Mouse (Mus musculus) R1 (cell line): Measurements from ENCODE around the gene Atxn7l3.
"Not testable (repeated sequence)": the region's sequence is repeated elsewhere in the genome, so short reads cannot be mapped to it uniquely, and the experiment has no call there.

Experiments
- DNase-seq: peaks from one replicate; pipeline ENCODE4 v3.0.0-alpha.2; 2018; ENCODE audit warnings: low read depth, low spot score

Atxn7l3 gene

DNA sequence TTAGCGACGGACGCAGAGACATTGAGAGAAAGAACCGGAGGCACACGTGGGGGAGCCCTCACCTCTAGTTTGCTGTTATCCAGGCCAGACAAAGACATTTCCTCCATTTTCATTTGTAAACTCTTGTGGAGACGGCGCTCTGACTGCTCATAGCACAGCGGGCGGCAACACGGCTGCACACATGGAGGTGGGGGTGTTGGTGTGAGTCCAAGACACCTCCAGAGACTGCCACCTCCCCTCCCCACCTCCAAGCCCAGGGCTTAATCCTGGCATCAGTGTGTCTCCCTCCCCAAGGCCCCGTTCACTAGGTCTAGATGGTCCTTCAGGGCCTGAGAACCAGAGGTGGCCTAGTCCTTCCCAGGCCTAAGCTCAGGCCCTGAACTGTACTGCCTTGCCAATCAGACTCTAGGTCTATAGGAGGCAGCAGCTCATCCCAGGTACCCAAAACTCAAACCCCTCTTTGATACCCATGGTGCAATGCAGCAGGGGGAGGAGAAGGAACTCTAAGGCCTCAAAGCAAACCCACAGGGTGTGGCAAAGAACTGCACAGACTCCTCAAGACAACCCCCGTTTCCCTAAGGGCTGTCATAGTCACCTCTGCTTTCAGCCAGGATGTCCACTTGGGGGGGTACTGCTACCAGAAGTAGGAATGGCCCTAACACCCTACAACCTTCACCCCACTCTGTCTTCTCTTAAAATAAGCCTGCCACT, 1.4 kb downstream of the Atxn7l3 start:
- DNase-seq = peak; percentile 81

DNA sequence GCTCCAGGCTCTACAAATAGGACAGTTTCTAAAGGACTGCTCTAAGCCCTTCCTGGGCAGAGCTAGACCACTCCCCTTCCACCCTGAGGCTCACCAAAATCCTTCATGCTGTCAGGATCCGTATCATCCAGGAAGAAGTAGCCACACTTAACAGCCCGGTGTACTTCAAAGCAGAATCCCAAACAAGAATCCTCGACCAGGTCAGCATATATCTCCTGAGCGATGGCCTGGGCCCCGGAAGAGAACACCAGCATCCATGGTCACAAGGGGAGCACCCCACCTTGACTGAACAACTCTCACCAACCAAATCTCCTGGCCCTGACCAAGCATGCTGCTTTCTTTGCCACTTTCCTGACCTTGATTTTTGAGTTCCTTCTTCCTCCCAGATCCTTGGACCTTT, 2.0 kb downstream of the Atxn7l3 start:
- DNase-seq = no peak

- no peak for DNase-seq
Observed at GRCm38 (mm10) chr11:102293971-102294370, 2.5 kb downstream of the Atxn7l3 start.

- DNase-seq = no peak
Observed at GRCm38 (mm10) chr11:102291051-102291535, 5.3 kb downstream of the Atxn7l3 start.

- no peak for DNase-seq
Observed at GRCm38 (mm10) chr11:102290141-102290540, 6.3 kb downstream of the Atxn7l3 start.

DNA sequence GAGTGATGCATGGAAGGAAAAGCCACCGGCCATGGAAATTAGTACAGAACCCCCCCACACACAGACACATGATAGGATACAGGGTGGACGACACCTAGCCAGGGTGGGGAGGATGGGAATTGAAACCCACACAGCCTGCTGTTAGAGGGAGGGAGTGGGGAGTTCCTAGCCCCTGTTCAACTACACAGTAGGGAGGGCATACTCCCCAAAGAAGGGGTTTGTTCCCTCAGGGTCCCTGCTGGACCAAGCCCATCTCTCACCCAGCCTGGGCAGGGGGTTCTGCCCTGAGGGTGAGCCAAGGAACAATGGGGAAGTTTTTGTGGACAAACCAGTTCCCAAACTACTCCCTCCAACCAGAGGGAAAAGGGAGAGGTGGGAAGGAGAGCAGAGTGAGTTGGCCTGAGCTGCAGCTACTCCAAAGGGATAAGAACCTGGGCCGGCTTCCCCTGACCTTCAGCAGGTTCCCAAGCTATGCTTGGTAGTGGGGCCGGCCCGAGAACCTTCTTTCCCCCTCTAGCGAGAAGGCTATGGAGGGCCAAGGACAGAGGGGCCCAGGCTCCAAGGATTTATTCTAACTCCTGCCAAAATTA, 6.8 kb downstream of the Atxn7l3 start:
- DNase-seq = no peak

DNA sequence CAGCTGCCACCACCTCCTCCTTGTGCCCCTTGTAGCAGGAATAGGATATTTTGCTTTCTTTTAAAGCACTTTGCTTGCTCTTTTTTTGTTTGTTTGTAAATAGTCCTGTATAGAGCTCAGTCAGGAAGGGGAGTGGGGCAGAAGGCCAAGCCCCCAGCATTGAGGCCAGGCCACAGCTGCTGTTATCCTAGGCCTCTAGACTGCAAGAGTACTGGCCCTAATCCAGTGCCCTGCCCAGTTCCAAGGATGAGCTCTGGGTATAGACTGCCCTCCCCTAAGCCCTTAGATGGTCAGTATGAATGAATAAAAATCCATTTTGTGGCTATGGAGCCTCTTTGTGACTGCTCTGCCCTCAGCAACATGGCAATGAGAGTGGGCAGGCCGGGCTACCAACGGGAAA, 7.5 kb downstream of the Atxn7l3 start:
- no peak for DNase-seq

DNA sequence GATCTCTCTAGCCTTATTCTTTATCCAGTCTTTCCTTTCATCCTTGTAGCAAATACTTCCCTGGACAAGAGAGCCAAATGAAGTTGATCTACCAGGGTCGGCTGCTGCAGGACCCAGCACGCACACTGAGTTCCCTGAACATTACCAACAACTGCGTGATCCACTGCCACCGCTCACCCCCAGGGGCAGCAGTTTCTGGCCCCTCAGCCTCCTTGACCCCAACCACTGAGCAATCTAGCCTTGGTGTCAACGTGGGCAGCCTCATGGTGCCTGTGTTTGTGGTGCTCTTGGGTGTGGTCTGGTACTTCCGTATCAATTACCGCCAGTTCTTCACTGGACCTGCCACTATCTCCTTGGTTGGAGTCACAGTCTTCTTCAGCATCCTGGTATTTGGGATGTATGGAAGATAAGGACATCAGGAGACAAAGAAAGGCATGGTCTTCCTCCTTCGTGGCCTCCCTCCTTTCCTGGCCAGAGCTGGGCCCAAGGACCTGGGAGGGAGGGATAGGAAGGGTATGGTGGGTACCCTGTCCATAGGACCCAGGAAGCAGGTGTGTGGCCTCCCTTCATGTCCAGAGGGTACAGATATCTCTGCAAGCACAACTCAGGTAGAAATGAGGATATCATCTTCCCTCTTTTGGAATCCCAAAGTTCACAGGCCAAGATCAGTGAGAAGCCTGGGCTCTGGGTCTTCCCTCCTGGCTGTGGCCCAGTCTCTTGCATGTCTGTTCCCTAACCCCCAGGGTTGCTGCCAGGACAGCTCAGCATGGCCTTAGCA, 8.2 kb downstream of the Atxn7l3 start:
- no peak for DNase-seq

DNA sequence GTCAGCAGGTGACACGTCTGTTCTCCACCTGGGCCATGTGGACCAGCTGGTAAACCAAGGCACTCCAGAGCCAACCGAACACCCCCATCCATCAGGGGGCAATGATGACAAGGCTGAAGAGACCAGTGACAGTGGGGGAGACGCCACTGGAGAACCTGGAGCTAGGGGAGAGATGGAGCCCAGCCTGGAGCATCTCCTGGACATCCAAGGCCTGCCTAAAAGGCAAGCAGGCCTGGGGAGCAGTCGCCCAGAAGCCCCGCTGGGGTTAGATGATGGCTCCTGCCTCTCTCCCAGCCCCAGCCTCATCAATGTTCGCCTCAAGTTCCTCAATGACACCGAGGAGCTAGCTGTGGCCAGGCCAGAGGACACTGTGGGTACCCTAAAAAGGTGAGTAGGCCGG, 8.9 kb downstream of the Atxn7l3 start:
- no peak for DNase-seq

- DNase-seq = no peak
Observed at GRCm38 (mm10) chr11:102285095-102285834, 11.2 kb downstream of the Atxn7l3 start.

DNA sequence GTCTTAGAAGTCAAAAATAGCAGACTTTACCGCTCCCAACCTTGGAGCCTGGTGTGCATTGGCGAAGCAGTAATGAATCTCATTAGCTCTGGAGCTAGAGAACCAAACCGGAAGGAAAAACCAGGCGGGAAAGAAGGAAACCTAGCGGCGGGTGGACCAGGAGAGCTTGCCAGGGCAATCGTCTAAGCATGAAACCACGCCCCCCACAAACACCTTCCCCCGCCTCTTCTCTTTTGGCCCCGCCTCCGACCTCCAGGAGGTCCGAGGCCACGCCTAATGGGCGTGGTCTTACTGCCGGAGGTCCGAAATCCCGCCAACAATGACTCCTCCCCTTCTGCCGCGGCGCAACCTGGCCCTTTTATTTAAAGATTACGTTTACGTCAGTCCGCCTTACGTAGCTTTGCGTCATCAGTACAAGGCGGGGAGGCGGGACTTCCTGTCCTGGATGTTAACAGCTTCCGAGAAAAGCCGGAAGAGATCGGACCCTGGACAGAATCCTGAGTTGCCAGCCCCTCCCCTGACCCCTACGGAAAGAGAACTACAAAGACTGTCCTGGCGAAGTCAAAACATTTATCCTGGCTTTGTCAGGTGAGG, 11.8 kb downstream of the Atxn7l3 start, which contains the start of gene Tmub2:
TSS of gene Tmub2 (plus strand) at position 431 of the 594 bp plus-strand sequence.
- peak; percentile 99 for DNase-seq

GRCm38 (mm10) chr11:102283922-102284321, 12.5 kb downstream of the Atxn7l3 start:
- DNase-seq = peak; percentile 57

- not testable (repeated sequence) for DNase-seq
Observed at GRCm38 (mm10) chr11:102280267-102280666, 16.2 kb downstream of the Atxn7l3 start.

DNA sequence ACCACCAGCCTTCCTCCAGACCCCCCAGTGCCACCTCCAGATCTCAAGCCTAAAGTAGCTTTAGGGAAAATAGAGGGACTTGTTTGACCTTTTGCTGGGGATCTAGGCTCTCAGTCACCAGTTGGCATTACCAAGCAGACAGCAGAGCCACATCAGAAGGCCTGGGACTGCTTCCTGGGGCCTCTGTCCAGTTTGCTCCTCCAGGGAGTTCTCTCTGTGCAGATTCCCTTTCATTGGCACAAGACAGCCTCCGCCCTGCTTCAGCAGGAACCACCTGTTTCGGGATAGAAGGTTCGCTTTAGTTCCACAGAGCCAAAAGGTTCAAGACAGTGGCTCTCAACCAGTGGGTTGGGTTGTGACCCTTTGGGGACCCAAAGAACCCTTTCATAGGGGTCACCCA, 16.8 kb downstream of the Atxn7l3 start:
- DNase-seq = no peak

- DNase-seq = no peak
Observed at GRCm38 (mm10) chr11:102277754-102278153, 18.7 kb downstream of the Atxn7l3 start.

DNA sequence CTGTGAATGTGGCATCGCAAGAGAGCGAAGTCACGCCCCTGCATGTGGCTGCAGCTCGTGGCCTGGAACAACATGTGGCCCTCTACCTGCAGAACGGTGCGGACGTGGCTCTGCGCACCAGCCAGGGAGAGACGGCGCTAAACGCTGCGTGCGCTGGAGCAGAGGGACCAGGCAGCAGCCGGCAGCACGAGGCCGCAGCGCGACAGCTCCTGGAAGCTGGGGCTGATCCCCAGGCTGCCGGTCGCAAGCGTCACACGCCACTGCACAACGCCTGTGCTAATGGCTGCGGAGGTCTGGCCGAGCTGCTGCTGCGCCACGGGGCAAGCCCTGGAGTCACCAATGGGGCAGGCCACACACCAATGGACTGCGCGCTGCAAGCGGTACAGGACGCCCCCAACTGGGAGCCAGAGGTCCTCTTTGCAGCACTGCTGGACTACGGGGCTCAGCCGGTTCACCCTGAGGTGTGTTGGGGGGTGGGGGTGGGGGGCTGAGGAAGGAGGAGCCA, 20.0 kb downstream of the Atxn7l3 start:
- peak; percentile 80 for DNase-seq

- DNase-seq = no peak
Observed at GRCm38 (mm10) chr11:102268520-102269244, 27.7 kb downstream of the Atxn7l3 start, which contains the start of gene Asb16. Gene Asb16, plus strand, starts transcription at chr11:102268743.

- peak; percentile 97 for DNase-seq
Observed at GRCm38 (mm10) chr11:102267480-102267879, 29.0 kb downstream of the Atxn7l3 start.

DNA sequence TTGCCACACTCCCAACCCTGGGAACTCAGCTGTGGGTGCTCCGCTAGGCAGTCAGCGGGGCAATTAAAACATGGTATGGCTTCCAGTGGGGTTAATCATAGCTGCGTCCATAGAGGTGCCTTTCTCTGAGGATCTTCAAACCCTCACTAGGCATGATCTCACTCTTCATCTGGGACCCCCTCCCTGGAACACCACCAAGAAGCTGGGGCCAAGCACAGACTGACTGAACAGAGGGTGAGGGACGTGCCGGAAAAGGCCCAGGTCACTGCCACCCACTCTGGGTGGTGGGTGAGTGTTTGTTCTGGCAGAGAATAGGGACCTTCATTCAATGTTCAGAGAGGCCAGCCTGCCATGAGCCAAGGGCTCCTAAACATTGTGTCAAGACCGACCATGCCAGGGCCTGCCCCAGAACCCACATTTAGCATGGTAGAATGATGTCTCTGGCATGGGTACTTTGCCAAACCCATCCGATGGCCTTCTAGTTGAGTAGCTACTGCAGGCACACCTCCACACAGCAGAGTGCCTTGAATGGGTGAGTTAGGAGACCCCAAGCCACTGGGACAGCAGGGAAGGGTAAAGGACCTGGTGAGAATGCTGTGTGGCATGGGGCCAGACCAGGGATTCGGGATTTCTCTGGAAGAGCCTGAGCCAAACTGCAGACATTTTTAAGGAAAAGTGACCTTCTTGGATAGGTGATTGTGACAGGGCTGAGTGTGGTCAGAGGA, 29.6 kb downstream of the Atxn7l3 start:
- no peak for DNase-seq

DNA sequence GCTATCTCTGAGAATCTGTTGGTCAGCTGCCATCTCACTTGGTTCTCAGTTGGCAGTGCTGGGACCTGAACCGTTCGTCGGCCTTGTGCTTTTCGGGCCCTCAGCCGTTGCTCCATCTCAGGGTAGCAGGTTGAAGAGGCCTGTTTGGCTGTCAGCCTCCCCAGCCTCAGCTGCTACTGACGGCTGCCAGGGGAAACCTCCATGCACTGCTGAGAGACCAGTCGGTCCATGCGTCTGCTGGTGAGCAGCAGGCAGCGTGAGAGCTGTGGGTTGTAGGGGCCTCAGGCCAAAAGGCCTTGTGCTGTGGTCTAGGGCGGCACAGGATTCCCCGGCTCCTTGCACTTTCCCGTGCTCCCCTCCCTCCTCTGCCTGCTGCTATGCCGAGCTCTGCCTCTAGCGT, 30.6 kb downstream of the Atxn7l3 start:
- peak; percentile 36 for DNase-seq
